Mouse (Mus musculus): ENCODE measurements around the gene Lrp6. TPM values are rescaled to one million over a fixed set of nuclear protein-coding genes. Genes with fewer than 3 reads are reported as not detected.

Lrp6 gene
- polyA plus RNA-seq, 1 experiment from 2014 or later = 33.6 TPM

DNA sequence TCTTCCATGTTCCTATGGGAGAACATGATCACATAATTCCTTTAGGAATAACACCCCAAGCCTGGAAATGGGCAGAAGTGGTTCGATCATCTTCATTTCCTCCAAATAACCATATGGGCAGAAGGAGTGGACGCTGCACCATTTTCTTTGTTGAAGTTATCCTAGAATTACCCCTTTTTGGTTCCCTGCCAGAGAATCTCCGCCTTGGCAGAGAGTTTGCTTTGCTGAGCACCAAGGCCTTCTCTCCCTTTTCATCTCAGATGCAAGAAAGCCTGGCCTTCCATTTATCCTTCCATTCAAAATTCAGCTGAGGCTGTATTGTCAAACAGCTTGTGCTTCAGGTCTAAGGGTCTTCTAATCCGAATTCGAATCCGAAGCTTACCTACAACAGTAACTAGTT lies 144.8 kb downstream of the Lrp6 start:
- WGBS = 86% methylated on average over 6 of the region's 6 CpGs
- Histone ChIP-seq H3K36me3 (replicated peaks; ENCODE audit: control insufficient read depth, insufficient read depth, low read depth, low read length) (no peaks in the 10 kb centered on the region), H3K27me3 (ENCODE audit: control insufficient read depth, insufficient read depth, low read length) (no peaks in the 10 kb centered on the region), H3K4me1 (ENCODE audit: control insufficient read depth, insufficient read depth, low read length) (no peaks in the 10 kb centered on the region), H3K9ac (replicated peaks; ENCODE audit: low read length) (no peak overlapping the region), H3K27ac (replicated peaks; ENCODE audit: low read depth, low read length) (no peak overlapping the region), H3K4me3 (ENCODE audit: low read depth, low read length) (no peak overlapping the region), H3K4me2 (ENCODE audit: low read depth, low read length) (no peak overlapping the region), H3K9me3 (replicated peaks; ENCODE audit: control insufficient read depth, low read length) (no peaks in the 10 kb centered on the region)
- no peak for ATAC-seq (replicated peaks; ENCODE audit: insufficient number of reproducible peaks, low FRiP score, low TSS enrichment, low read depth)
- DNase-seq (ENCODE audit: low spot score) = no peak

DNA sequence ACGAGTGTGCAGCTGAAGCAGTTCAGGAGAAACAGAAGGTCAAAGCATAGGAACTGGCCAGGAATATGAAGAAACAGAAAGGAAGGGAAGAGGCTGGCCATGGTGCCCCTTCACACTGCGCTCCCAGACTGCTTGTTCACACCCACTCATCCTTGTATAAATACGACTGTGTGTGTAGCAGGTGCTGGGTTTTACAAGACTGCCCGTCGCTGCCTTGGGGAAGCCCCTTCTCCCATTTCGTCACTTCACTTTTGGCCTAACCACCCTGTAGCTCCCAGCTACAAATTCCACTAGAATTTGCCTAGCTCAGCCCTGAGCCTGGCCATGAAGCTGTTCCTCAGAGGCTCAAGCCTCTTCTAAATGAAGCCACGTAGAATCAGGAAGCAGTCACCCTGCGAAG lies 146.4 kb downstream of the Lrp6 start:
- H3K27ac ChIP-seq (replicated peaks; ENCODE audit: low read depth, low read length) = no peak overlapping the region
- no peak overlapping the region for H3K4me3 ChIP-seq (ENCODE audit: low read depth, low read length)
- H3K9me3 ChIP-seq (replicated peaks; ENCODE audit: control insufficient read depth, low read length) = no peaks in the 10 kb centered on the region
- WGBS = 79% methylated on average over 8 of the region's 8 CpGs
- no peak overlapping the region for H3K4me2 ChIP-seq (ENCODE audit: low read depth, low read length)
- DNase-seq (ENCODE audit: low spot score) (no peak), ATAC-seq (replicated peaks; ENCODE audit: insufficient number of reproducible peaks, low FRiP score, low TSS enrichment, low read depth) (no peak)
- no peaks in the 10 kb centered on the region for H3K4me1 ChIP-seq (ENCODE audit: control insufficient read depth, insufficient read depth, low read length)
- H3K27me3 ChIP-seq (ENCODE audit: control insufficient read depth, insufficient read depth, low read length) = no peaks in the 10 kb centered on the region
- no peaks in the 10 kb centered on the region for H3K36me3 ChIP-seq (replicated peaks; ENCODE audit: control insufficient read depth, insufficient read depth, low read depth, low read length)
- no peak overlapping the region for H3K9ac ChIP-seq (replicated peaks; ENCODE audit: low read length)

DNA sequence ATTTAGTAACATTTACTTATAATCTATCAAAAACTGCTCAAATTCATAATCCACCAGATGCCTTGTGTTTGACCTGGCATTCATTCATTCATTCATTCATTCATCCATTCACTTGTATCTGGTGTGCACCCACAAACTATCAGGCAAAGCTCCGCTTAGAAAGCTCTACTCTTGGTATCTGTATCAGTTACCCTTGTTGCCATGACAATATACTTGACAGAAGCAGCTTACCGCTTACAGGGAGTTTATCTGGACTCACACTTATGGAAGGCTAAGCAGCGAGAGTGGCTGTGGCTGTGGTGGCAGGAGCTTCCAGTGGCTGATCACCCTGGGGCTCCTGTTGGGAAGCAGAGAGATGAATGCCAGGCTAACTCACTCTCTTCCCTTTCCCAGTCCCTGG lies 148.9 kb downstream of the Lrp6 start:
- ATAC-seq (replicated peaks; ENCODE audit: insufficient number of reproducible peaks, low FRiP score, low TSS enrichment, low read depth) (no peak), DNase-seq (ENCODE audit: low spot score) (no peak)
- Histone ChIP-seq H3K9ac (replicated peaks; ENCODE audit: low read length) (no peak overlapping the region), H3K4me3 (ENCODE audit: low read depth, low read length) (no peak overlapping the region), H3K27ac (replicated peaks; ENCODE audit: low read depth, low read length) (no peak overlapping the region), H3K9me3 (replicated peaks; ENCODE audit: control insufficient read depth, low read length) (no peaks in the 10 kb centered on the region), H3K36me3 (replicated peaks; ENCODE audit: control insufficient read depth, insufficient read depth, low read depth, low read length) (no peaks in the 10 kb centered on the region), H3K4me2 (ENCODE audit: low read depth, low read length) (no peak overlapping the region), H3K4me1 (ENCODE audit: control insufficient read depth, insufficient read depth, low read length) (no peaks in the 10 kb centered on the region), H3K27me3 (ENCODE audit: control insufficient read depth, insufficient read depth, low read length) (no peaks in the 10 kb centered on the region)
- WGBS = 76% methylated on average over 3 of the region's 3 CpGs

DNA sequence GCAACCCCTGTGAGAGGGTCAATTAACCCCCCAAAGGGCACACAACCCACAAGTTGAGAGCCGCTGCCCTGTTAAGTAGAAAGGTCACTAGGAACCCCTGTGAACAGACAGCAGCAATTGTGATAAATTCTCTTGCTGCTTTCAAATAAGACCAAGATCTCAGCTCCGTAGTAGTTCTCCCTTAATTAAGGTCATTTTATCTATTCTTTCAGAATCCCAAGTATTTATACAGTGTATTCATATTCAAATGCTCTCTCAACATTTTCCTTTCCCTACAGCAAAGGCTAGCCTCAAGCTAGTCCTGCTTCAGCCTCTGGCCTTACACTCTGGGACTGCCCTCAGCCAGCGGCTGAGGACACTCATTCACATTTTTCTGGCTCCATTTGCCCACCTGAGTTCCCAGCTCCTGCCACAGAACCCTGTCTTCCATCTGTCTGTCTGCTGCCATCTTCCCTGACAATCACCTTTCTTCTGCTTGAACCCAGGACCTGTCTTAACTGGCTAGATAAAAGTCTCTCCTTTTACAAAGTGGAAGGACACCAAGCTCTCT lies 150.1 kb downstream of the Lrp6 start:
- H3K36me3 ChIP-seq (replicated peaks; ENCODE audit: control insufficient read depth, insufficient read depth, low read depth, low read length) = no peaks in the 10 kb centered on the region
- no peak overlapping the region for H3K9ac ChIP-seq (replicated peaks; ENCODE audit: low read length)
- ATAC-seq (replicated peaks; ENCODE audit: insufficient number of reproducible peaks, low FRiP score, low TSS enrichment, low read depth) = no peak
- H3K4me2 ChIP-seq (ENCODE audit: low read depth, low read length) = no peak overlapping the region
- WGBS = 49% methylated on average over 3 of the region's 3 CpGs
- no peaks in the 10 kb centered on the region for H3K9me3 ChIP-seq (replicated peaks; ENCODE audit: control insufficient read depth, low read length)
- no peak overlapping the region for H3K27ac ChIP-seq (replicated peaks; ENCODE audit: low read depth, low read length)
- no peaks in the 10 kb centered on the region for H3K4me1 ChIP-seq (ENCODE audit: control insufficient read depth, insufficient read depth, low read length)
- H3K27me3 ChIP-seq (ENCODE audit: control insufficient read depth, insufficient read depth, low read length) = no peaks in the 10 kb centered on the region
- H3K4me3 ChIP-seq (ENCODE audit: low read depth, low read length) = no peak overlapping the region
- no peak for DNase-seq (ENCODE audit: low spot score)

DNA sequence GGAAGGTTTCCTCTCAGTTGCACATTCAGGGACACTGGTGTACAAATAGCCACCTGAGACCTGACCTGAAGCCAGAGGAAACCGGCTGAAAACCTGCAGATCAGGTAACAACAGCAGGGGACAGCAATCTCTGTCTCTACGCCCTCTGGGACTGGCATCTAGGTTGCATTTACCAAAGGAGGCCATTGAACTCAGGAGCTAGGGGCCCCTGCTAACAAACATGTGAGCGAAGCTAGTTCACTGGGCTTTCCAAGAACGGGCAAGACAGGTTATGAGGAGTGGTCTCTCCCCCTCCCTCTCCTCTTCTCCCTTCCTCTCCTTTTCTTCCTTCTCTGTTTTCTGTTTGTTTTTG lies 152.3 kb downstream of the Lrp6 start:
- no peaks in the 10 kb centered on the region for H3K36me3 ChIP-seq (replicated peaks; ENCODE audit: control insufficient read depth, insufficient read depth, low read depth, low read length)
- no peak overlapping the region for H3K27ac ChIP-seq (replicated peaks; ENCODE audit: low read depth, low read length)
- 67% methylated on average over 4 of the region's 4 CpGs for WGBS
- no peaks in the 10 kb centered on the region for H3K27me3 ChIP-seq (ENCODE audit: control insufficient read depth, insufficient read depth, low read length)
- DNase-seq (ENCODE audit: low spot score) (no peak), ATAC-seq (replicated peaks; ENCODE audit: insufficient number of reproducible peaks, low FRiP score, low TSS enrichment, low read depth) (no peak)
- H3K4me1 ChIP-seq (ENCODE audit: control insufficient read depth, insufficient read depth, low read length) = no peaks in the 10 kb centered on the region
- H3K4me3 ChIP-seq (ENCODE audit: low read depth, low read length) = no peak overlapping the region
- H3K9me3 ChIP-seq (replicated peaks; ENCODE audit: control insufficient read depth, low read length) = no peaks in the 10 kb centered on the region
- no peak overlapping the region for H3K4me2 ChIP-seq (ENCODE audit: low read depth, low read length)
- no peak overlapping the region for H3K9ac ChIP-seq (replicated peaks; ENCODE audit: low read length)

DNA sequence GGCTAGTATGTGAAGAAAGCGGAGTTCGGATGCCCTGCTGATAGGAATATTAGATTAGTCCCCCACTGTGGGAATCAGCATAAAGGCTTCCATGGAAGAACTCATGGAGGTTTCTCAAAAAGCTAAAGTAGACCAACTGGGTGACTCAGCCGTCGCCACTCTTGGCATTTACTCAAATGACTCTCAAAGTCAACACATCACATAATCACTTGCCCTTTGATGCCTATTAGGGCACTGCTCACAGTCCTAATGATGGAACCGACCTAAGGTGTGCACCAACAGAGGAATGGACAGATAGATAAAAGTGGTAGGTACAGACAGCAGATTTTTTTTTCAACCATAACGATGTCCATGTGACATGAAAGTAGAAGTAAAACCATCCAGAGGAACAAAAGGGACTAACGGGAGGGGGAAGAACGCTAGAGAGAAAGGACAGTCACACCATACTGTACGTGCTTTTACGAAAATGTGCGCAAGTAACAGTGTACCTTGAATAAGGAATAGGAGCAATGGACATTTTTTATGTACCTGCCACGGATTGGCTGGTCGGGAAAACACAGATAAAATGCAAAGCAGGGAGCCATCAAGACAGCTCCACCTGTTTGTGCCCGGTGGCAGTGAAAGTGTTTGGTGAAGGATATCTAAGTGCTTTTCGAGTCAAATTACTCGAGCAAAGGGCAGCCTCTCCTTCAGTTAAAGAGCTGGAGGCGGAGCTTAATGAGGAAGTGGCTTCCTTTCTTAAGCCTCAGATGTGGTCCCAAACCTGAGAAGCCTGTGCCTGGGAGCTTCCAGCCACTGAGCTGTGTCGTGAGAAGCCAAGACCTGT lies 152.8 kb downstream of the Lrp6 start:
- Histone ChIP-seq H3K27ac (replicated peaks; ENCODE audit: low read depth, low read length) (no peak overlapping the region), H3K9ac (replicated peaks; ENCODE audit: low read length) (no peak overlapping the region), H3K4me1 (ENCODE audit: control insufficient read depth, insufficient read depth, low read length) (no peaks in the 10 kb centered on the region), H3K4me2 (ENCODE audit: low read depth, low read length) (no peak overlapping the region), H3K4me3 (ENCODE audit: low read depth, low read length) (no peak overlapping the region), H3K9me3 (replicated peaks; ENCODE audit: control insufficient read depth, low read length) (no peaks in the 10 kb centered on the region), H3K36me3 (replicated peaks; ENCODE audit: control insufficient read depth, insufficient read depth, low read depth, low read length) (no peaks in the 10 kb centered on the region), H3K27me3 (ENCODE audit: control insufficient read depth, insufficient read depth, low read length) (no peaks in the 10 kb centered on the region)
- DNase-seq (ENCODE audit: low spot score) (peak; percentile 42), ATAC-seq (replicated peaks; ENCODE audit: insufficient number of reproducible peaks, low FRiP score, low TSS enrichment, low read depth) (no peak)
- WGBS = 61% methylated on average over 18 of the region's 18 CpGs

DNA sequence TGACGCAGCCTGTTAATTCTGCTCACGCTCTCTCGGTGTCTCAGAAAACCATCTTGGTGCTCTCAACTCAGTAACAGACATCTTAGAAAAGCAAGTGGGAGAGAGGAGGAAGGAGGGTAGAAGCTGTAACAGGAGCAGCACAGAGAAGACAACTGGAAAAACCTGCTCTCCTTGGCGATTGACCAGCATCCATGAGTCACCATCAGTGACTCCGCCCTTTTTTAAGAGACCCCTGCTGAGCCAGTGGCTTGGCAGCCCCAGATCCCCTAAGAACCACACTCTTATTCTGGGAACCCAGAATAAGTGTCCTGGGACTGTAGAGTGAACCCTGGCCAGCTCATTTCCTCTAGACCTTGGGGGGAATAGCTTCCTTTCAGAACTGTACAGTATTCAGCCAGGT lies 159.5 kb downstream of the Lrp6 start:
- no peak overlapping the region for H3K4me3 ChIP-seq (ENCODE audit: low read depth, low read length)
- H3K4me1 ChIP-seq (ENCODE audit: control insufficient read depth, insufficient read depth, low read length) = no peaks in the 10 kb centered on the region
- H3K27me3 ChIP-seq (ENCODE audit: control insufficient read depth, insufficient read depth, low read length) = no peaks in the 10 kb centered on the region
- H3K36me3 ChIP-seq (replicated peaks; ENCODE audit: control insufficient read depth, insufficient read depth, low read depth, low read length) = no peaks in the 10 kb centered on the region
- no peak overlapping the region for H3K9ac ChIP-seq (replicated peaks; ENCODE audit: low read length)
- no peak for DNase-seq (ENCODE audit: low spot score)
- H3K4me2 ChIP-seq (ENCODE audit: low read depth, low read length) = no peak overlapping the region
- no peaks in the 10 kb centered on the region for H3K9me3 ChIP-seq (replicated peaks; ENCODE audit: control insufficient read depth, low read length)
- 58% methylated on average over 5 of the region's 5 CpGs for WGBS
- no peak overlapping the region for H3K27ac ChIP-seq (replicated peaks; ENCODE audit: low read depth, low read length)
- ATAC-seq (replicated peaks; ENCODE audit: insufficient number of reproducible peaks, low FRiP score, low TSS enrichment, low read depth) = no peak; the same call in 1 of the 2 replicates

DNA sequence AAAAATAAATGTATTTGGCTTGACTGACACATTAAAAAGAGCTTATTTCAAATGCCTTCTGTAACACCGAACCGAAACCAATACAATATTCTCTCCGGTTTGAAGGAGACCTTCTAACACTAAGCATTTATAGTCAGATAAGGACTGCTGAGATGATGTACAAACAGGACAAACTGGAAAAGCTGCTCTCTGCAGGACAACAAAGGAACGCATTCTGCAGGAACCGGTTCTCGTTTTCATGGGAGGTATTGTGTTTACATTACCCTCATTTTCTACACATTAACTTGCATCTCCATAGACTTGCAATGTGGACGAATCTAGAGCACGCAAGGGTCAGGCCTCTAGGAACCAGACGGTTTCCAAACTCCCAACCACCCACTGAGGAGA lies 163.1 kb downstream of the Lrp6 start:
- Histone ChIP-seq H3K9me3 (replicated peaks; ENCODE audit: control insufficient read depth, low read length) (no peaks in the 10 kb centered on the region), H3K4me2 (ENCODE audit: low read depth, low read length) (no peak overlapping the region), H3K9ac (replicated peaks; ENCODE audit: low read length) (no peak overlapping the region), H3K27me3 (ENCODE audit: control insufficient read depth, insufficient read depth, low read length) (no peaks in the 10 kb centered on the region), H3K27ac (replicated peaks; ENCODE audit: low read depth, low read length) (no peak overlapping the region), H3K36me3 (replicated peaks; ENCODE audit: control insufficient read depth, insufficient read depth, low read depth, low read length) (no peaks in the 10 kb centered on the region), H3K4me3 (ENCODE audit: low read depth, low read length) (no peak overlapping the region), H3K4me1 (ENCODE audit: control insufficient read depth, insufficient read depth, low read length) (no peaks in the 10 kb centered on the region)
- DNase-seq (ENCODE audit: low spot score) (no peak), ATAC-seq (replicated peaks; ENCODE audit: insufficient number of reproducible peaks, low FRiP score, low TSS enrichment, low read depth) (no peak)
- 83% methylated on average over 9 of the region's 9 CpGs for WGBS
